Mouse (Mus musculus): ENCODE measurements around the gene Ncstn.

Ncstn gene

DNA sequence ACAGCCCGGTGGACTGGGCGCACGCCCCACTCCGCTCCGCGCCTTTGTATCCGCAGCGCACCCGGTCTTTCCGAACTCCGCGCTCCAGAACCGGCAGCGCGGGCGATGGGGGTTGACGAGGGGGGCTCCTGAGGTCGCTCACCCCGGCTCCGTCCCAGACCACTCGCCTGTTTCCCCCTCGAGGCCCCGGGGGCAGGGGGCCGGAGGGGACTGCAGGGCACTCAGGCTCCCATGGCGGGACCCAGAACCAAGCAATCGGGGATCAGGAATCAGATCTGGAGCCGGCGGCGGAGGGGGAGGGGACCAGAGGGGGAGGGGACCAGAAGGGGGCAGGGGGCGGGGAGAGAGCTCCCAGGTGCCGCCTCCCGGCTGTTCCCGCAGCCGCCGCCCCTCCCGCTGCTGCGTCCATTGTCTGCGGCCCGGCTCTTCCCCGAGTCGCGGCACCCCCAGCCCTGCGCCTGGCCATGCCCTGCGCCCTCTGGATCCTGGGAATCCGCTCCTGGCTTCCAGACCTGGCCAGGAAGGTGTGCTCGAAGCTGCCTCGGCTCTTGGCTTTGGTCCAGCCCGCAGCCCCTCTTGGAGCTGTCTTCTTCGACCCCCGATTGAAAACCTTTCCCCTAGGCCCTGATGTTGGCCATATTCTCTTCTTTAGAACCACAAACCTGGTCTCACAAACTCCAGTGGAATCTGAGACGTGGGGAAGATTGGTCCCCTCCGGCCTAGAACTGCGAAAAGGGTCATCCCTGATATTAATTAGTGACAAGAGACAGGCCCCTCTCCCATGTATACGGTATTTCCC, 55.4 kb downstream of the Ncstn start:
- DNase-seq (ENCODE audit: extremely low spot score): peak; percentile 96

DNA sequence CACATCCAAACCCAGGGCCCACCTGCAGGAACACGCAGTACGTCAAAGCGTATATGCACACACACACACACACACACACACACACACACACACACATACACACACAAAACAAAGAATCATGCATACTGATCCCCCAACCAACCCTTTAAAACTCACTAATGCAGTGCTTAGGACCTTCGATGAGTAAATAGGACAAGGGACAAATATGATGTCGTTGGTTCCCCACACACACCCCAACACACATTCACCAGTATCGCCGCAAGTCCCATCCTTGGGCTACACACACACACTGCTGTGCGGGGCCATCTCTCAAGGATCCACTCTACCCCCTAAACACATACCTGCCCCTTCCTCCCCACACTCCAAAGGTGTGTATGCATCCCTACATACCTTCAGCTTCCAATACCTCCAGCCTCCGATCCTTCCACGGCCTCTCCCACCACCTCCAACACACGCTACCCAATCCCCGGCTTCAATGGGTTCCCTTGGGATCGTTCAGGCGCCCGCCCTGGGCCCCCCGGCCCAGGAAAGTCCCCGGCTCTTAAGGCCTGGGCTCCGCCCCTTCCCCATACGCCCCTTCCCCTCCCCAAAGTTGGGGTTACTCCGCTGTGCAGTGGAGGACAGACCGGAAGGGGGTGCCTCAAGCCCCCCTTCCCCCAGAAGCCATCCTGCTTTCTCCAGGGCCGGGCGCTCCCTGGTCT, 56.2 kb downstream of the Ncstn start:
- DNase-seq (ENCODE audit: extremely low spot score): peak; percentile 62

DNA sequence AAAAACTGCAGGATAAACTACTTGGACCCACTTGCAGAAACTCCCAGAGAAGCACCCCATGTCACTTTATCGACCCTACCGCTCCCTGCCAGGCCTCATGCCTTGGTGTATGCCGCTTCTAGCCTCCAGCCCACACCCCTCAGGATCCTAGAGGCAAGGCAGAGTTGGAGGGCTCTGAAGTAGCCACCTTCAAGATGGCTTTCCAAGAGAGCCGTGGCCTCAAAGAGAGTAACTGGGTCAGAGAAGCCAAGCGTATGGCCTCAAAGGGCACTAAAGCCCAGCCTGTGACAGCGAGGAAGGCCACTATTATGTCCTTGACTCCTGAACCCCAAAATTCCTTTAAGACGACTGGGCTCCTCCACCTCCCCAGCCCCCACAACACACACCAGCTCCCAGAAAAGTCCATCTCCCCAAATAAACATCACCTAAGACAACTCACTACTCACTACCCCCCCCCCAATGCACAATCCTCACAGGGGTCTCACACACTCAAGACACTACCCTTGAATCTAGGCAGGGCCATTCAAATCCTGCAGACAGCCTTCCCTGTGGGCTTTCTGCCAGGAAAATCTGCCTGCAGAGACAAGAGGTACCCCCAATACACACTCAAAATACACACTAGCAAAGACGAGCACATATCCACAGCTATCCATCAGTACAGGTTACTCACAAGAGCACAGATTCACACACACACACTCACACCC, 57.2 kb downstream of the Ncstn start:
- DNase-seq (ENCODE audit: extremely low spot score): no peak

DNA sequence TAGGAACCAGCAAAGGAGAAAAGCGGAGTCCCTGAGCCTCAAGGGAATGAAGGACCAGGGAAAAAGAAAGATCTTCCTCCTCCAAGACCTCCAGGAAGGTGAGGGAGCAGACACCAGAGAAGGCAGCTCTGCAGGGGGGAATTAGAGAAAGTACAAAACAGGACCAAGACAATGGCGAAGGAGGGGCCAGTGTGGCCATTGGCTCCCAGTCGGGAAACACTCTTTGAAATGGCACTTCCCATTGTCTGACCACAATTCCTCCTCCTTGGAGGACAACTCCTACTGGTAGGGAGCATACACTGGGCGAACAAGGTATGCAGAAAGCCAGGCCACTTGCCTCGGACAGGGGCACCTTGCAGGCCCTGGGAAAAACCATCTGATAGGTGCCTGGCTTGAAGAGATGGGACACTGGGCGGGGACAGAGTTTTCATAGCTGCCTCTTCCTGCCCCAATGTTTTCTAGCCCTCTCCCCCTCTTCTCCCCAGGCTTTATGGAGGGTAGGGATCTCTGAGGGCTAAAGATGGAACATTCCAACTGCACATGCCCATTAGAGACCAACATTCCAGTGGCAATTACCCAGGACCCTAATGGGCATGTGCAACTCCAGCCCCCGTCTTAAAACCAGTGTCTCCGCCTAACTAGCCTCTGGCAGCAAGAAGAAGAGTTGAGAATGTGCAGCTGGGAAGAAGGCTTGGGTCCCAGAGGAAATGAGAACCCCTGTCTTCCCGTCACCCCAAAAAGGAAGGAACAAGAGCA, 58.3 kb downstream of the Ncstn start:
- no peak for DNase-seq (ENCODE audit: extremely low spot score)

DNA sequence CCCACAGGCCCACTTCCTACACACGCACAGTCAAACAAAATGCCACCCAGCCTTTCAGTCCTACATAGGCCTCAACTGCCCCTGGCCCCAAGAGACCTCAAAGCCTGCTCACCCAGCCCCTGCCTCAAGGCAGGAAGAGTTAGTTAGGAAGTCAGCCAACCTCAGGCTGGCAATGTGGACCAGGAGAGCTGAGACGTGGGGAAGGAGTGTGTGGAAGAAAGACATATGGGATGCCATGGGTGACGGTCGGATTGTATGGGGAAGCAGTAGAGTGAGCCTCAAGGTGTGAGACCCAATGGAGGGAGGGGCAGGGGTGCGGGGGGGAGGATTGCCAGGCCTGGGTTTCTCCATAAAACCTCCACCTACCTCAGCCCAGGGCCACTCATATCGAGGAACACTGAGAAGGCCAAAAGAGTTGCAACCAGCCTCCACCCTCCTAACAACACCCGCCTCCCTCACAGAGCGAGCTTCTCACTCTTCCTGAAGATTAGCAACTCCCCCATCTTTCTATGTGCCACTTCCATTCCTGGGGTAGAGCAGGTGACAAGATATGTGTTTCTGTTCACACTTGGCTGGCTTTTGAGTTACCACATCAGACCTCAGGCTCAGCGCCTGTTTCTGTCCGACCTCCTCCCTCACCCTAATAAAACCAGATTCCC, 62.6 kb downstream of the Ncstn start:
- DNase-seq (ENCODE audit: extremely low spot score): no peak

DNA sequence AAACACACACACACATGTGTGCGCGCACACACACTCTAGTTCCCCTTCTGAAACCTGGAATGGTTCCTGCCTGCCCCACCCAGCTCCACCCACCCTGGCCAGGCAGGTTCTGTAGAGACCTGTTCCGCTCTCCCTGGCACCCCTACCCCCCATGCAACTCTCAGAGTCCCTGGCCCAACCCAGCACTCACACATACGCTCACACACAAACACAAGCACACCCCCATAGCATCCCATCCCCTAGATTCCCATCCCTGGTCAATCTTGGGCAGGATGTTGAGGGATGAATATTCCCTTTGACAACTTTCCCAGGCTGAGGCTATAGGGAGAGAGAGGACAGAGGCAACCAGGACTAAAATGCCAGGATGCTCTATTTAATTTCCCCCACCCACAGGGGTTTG, 63.3 kb downstream of the Ncstn start:
- DNase-seq (ENCODE audit: extremely low spot score): no peak

DNA sequence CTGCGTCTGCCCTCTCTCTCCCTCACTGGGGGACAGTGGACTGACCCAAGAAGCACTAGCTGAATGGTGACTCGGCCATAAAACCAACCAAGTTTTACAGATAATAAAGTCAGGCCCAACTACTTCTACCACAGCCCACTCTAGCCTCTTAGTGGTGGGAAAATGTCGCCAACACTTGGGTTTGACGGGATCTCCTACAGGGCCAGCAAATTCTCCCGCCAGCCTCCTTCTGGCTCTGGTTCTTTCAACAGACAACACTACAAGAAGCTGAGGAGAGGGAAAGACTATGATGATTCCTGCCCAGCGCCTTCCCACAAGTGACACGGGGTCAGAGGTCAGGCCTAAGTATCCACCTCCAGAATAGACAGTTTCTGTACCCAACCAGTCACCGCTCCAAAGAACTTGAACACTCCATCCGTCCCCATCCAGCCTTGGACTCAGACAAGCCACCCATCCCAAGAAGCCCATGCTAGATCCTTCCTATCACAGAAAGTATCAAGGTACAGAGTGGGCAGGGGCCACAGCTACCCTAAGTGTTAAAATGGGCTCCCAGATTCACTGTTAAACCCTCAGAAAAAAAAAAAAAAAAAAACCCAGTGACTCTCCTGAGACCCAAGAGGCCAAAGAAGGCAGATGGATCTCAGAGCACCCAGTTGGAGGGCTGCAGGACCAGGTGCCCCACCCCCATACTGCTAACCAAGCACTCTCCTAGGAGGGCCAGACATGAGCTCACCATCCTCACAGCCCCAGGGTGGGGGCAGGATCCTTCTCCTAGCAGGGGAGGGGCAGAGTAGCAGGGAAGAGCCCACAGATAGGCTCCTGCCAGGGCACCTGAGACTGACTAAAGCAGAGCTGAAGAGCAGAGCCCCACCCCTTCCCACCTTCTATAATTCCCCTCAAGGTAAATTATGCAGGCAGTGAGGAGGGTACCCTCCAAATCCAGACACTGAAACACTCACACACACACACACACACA, 64.0 kb downstream of the Ncstn start:
- DNase-seq (ENCODE audit: extremely low spot score): no peak

DNA sequence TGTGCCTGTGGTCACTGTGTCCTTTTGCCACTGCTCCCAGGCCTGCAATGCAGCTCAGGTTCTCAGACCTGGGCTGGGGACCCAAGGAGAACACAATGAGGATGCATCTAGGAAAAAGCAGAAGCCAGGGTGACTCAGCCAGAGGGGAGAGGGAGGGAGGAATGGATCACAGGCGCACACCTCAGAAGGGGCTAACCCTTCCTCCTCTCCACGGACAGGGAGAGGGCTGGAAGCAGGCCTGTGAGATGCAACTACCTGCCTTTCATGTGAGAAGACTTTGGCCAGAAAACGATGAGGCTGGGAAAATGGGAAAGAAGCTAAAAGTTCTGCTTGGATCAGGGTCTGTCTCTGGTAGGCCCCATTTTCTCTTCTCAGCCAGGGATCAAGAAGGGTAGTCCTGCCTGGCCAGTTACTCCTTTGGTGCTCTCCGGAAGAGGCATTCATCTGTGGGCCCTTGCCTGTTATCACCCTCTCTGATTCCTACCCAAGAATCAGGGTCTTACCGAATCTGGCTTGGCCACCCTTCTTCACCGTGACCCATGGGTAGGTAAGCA, 65.0 kb downstream of the Ncstn start:
- DNase-seq (ENCODE audit: extremely low spot score): no peak

DNA sequence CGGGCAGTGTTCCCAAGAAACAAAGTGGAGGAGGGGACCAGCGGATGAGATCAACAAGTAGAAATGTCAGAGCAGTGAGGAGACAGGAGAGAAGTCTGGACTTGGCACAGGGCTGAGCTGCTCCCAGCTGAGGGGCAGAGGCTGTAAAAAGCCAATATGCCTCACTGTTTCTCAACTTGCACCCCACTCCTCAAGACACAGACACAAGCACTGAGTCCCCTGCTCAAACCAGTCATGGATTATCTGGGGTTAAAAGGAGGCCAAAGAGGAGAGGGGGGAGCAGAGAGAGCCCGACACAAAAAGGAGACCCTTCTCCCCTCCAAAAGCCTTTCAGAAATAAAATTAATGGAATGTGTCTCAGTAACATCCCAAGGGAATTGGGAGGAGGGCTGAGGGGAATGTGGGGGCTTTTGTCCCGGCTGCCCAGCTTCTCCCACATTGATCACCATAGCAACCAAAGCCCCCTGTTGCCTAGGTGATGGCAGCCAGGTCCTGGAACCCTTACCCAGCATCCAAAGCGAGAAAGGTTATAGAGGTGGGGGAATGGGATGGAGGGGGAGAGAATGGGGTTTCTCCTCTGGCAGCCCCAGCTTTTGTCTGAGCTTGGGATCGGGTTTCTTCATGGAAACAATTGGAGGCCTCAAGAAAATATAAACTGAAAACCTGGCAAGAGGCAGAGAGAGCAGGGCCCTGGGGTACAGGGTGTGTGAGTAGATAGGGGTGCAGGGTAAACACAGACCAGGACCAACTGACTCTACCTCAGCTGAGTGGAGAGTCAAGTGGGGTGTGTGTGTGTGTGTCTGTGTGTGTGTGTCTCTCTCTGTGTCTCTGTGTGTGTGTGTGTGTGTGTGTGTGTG, 65.7 kb downstream of the Ncstn start:
- DNase-seq (ENCODE audit: extremely low spot score): peak; percentile 86

DNA sequence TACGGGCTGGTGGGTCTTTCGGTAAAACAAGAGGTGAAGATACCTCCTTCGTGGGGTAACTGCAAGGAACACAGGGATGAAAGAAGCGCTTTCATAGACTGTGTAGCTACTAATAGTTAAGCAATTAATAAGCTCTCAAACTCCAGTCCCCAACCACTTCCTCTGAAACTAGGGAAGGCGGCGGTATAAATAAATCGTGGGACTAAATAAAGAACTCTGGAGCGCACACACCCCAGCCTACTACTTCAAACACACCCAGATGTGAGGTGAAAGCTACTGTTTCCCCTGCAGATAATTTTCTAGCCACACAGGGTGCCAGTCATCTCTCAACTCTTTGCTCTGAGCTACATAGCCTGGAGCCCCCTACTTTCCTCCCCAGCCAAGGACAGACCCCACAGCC, 66.6 kb downstream of the Ncstn start:
- DNase-seq (ENCODE audit: extremely low spot score): no peak

Data from embryo, embryonic 9.5 days (tissue).